Mouse (Mus musculus) frontal cortex, adult 2 months (tissue): ENCODE results near the gene Fam129c. TPM values are rescaled to one million over a fixed set of nuclear protein-coding genes. Genes with fewer than 3 reads are reported as not detected.

ENCODE experiments used
- DNase-seq, 2 experiments: peaks; one replicate each; pipeline ENCODE4 v3.0.0; 2022; ENCODE audit warnings: low spot score in 1 of 2; ENCODE audit errors: extremely low spot score in 1 of 2
- polyA plus RNA-seq: library from polyadenylated mRNA; depleted of rRNA; stranded (reverse); fragments of >200 nt; gene quantifications from 2 replicates; pipeline ENCODE4 v1.2.3, GENCODE M21; 2012; rRNA removed

The Fam129c gene
- polyA plus RNA-seq, 1 experiment, result 4.5 TPM

DNA sequence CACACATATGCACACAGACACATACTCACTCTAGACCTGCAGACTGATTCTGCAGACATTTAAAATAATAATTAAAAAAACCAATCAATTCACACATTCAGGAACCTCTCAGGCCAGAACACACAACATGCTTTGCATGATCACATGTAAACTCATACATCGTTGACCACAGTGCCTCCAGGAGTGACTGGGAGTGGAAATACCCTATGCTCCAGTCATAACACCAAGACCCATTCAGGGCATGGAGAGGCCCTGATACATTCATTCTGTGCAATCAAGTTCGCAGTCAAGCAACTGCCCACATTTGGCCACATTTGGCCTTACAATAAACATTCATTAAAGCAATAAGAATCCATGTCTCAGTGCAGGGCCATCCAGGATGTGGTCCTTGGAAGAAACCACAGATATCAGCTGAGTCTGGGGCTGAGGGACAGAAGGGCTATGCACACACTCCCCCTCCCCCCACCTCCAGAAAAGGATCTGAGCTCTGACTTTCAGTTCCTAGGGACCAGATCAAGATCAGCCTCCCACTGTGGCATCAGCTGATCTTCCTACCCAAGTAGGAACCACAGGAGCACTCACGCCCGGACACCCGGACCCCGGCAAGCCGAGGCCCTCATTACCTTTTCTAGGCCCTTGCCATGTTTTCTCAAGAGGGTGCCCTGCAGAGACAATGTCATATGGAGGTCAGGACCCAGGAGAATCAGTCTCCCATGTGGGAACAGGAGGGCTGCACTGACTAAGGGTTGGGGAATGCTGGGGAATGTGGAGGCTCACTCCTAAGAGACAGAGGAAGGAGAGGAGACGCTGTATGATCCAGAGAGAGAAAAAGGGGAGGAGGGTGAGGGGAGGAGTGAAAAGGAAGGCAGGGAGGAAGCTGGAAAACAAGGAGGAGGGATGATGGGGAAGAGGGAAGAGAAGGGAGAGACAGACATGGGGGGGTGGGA is 40.0 kb downstream of the Fam129c start:
- no peak for DNase-seq

DNA sequence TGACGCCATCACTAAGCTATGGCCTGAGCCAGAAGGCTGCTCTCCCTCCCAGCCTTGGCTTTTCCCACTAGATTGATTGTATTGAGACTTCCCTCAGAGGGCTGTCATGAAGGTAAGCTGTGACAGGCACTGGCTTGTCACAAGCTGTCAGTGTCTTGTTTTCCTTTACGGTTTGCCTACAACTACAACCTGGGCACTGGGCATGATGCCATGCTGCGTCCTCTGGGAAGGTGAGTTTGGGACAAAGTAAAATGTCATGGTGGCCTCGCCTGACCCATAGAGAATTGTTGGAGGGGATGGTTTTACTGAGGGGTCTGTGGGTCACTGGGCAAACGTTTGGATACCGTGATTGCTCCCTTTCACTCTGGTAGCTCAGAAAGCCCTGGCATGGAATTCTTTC is 40.9 kb downstream of the Fam129c start:
- DNase-seq, result no peak

DNA sequence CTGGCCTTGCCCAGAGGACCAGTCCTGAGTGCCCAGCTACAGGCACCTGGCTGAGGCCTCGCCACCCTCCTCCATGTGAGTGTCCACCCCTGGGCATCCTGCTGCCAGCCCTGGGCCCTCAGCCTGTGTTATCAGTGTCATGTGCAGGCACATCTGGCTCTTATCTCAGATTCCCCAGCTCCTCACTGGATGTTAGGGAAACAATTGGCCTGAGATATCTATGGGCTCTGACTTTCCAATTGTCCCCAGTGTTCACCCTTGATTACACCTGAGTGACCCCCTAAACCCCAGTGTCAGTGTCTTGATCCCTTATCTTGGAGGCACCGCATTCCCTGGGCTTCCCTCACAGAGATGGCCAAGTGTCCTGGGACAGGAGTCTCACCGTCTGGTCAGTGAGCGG is 41.9 kb downstream of the Fam129c start:
- no peak for DNase-seq

DNA sequence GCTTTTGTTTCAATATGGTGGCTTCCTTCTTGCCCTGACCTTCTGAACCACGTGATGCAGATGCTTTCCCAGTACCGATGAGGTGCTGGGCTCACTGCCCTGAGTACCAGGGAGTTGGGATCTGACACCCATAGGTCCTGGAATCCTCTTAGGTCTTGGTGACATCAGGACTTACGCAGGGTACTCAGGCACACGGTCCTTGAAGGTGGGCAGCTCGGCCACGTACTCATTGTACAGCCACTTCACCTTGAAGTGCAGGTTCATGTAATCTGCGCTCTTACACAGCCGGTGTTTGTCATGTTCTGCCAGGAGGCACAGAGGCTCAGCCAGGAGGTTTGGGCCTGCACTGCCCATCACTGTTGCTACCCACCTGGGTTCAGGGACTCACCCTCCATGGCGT is 48.1 kb downstream of the Fam129c start:
- no peak for DNase-seq

DNA sequence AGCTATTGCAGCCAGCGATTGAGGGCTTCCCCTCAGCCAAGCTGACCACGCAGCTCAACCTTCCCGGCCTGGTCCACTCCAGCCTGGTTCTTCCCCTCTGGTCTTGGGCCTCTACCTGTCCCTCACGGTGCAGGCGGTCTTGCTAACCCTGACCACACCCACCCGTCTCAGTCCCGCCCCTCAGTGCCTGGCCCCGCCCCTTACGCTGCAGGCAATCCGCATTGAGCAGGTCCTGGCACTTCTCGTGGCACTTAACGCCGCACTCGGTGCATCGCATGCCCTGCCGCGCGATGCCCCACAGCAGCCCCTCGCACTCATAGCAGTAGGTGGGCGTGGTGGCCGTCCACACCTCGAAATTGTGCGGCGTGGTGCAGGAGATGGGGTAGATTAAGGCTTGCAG is 57.2 kb downstream of the Fam129c start:
- no peak for DNase-seq

Other genes starting within 250 kb of the Fam129c start
- 174 and 195 TPM in 2 replicates for gene Use1, start 230.8 kb upstream of the Fam129c start, polyA plus RNA-seq
- 11.4 and 12.9 TPM in 2 replicates for gene Ocel1, start 226.3 kb upstream of the Fam129c start, polyA plus RNA-seq
- gene Nr2f6, start 215.7 kb upstream of the Fam129c start, polyA plus RNA-seq, result 42.5 and 42.8 TPM in 2 replicates
- gene Ushbp1, start 201.8 kb upstream of the Fam129c start, polyA plus RNA-seq, result 8.9 and 11.8 TPM in 2 replicates
- gene Babam1, start 200.8 kb upstream of the Fam129c start, polyA plus RNA-seq, result 131 and 140 TPM in 2 replicates
- 0.56 and 1.2 TPM in 2 replicates for gene Ankle1, start 191.6 kb upstream of the Fam129c start, polyA plus RNA-seq
- gene Abhd8, start 134.0 kb upstream of the Fam129c start, polyA plus RNA-seq, result 380 and 404 TPM in 2 replicates
- gene Mrpl34, start 132.7 kb upstream of the Fam129c start, polyA plus RNA-seq, result 45.0 and 57.4 TPM in 2 replicates
- 123 and 146 TPM in 2 replicates for gene Dda1, start 128.4 kb upstream of the Fam129c start, polyA plus RNA-seq
- 74.5 and 77.0 TPM in 2 replicates for gene Ano8, start 111.7 kb upstream of the Fam129c start, polyA plus RNA-seq
- 32.4 and 34.4 TPM in 2 replicates for gene Gtpbp3, start 109.5 kb upstream of the Fam129c start, polyA plus RNA-seq
- gene Plvap, start 85.9 kb upstream of the Fam129c start, polyA plus RNA-seq, result 9.7 and 13.6 TPM in 2 replicates
- not detected in 2 replicates for gene Ccdc194, start 71.9 kb upstream of the Fam129c start, polyA plus RNA-seq
- gene Bst2, start 60.2 kb upstream of the Fam129c start, polyA plus RNA-seq, result 20.9 and 22.9 TPM in 2 replicates
- gene Mvb12a, start 54.7 kb upstream of the Fam129c start, polyA plus RNA-seq, result 81.2 and 87.6 TPM in 2 replicates
- 0.13 and 0.14 TPM in 2 replicates for gene Tmem221, start 38.8 kb upstream of the Fam129c start, polyA plus RNA-seq
- gene Nxnl1, start 31.0 kb upstream of the Fam129c start, polyA plus RNA-seq, result 0.06 TPM in 1 of 2 replicates, not detected in the other
- 183 and 191 TPM in 2 replicates for gene Slc27a1, start 28.8 kb upstream of the Fam129c start, polyA plus RNA-seq
- gene Pgls, start 5.5 kb upstream of the Fam129c start, polyA plus RNA-seq, result 45.6 and 51.6 TPM in 2 replicates
- gene Colgalt1, start 13.3 kb downstream of the Fam129c start, polyA plus RNA-seq, result 99.4 and 104 TPM in 2 replicates
- 172 and 176 TPM in 2 replicates for gene Unc13a, start 74.1 kb downstream of the Fam129c start, polyA plus RNA-seq
- 5.6 and 5.7 TPM in 2 replicates for gene Jak3, start 78.6 kb downstream of the Fam129c start, polyA plus RNA-seq
- gene Insl3, start 91.6 kb downstream of the Fam129c start, polyA plus RNA-seq, result 1.4 and 1.8 TPM in 2 replicates
- gene B3gnt3, start 104.1 kb downstream of the Fam129c start, polyA plus RNA-seq, result 0.71 and 1.0 TPM in 2 replicates
- 201 and 208 TPM in 2 replicates for gene Fcho1, start 128.1 kb downstream of the Fam129c start, polyA plus RNA-seq